Mouse (Mus musculus) neural tube, embryonic 11.5 days (tissue): ENCODE results near the gene Snorc. TPM values are rescaled to one million over a fixed set of nuclear protein-coding genes. Genes with fewer than 3 reads are reported as not detected.
A peak's percentile ranks its signal among the peaks of the same experiment; 100 is the strongest.
"Not testable (repeated sequence)": the region's sequence is repeated elsewhere in the genome, so short reads cannot be mapped to it uniquely, and the experiment has no call there.

Source experiments
- ATAC-seq: fragments of 200-750 bp; cut with Nextera tagmentation; 2 replicates; pipeline ENCODE4 v1.8.0; 2017; ENCODE audit warnings: moderate number of reproducible peaks, mild to moderate bottlenecking, moderate TSS enrichment, moderate library complexity; ENCODE audit not compliant: insufficient read depth, low FRiP score, low TSS enrichment
- DNase-seq: peaks from one replicate; pipeline ENCODE4 v3.0.0-alpha.2; 2015; ENCODE audit warnings: low spot score
- H3K27ac ChIP-seq: fragments of 300-500 bp; sonication (generic); 2 replicates; pipeline ENCODE4 v1.5.1; 2014; ENCODE audit warnings: low read depth, mild to moderate bottlenecking, low read length
- H3K27me3 ChIP-seq: fragments of 300-500 bp; sonication (generic); 2 replicates; pipeline ENCODE4 v1.6.1; 2014; ENCODE audit warnings: mild to moderate bottlenecking, low read length, mixed read lengths; ENCODE audit not compliant: control insufficient read depth, insufficient read depth
- H3K36me3 ChIP-seq: fragments of 300-500 bp; sonication (generic); 2 replicates; pipeline ENCODE4 v1.6.1; 2014; ENCODE audit warnings: mild to moderate bottlenecking, low read length, moderate library complexity, mixed read lengths; ENCODE audit not compliant: control insufficient read depth, insufficient read depth
- H3K4me1 ChIP-seq: fragments of 300-500 bp; sonication (generic); 2 replicates; pipeline ENCODE4 v1.6.1; 2014; ENCODE audit warnings: low read length, mixed read lengths; ENCODE audit not compliant: control insufficient read depth, insufficient read depth
- H3K4me2 ChIP-seq: fragments of 300-500 bp; sonication (generic); 2 replicates; pipeline ENCODE4 v1.6.1; 2014; ENCODE audit warnings: low read depth, mild to moderate bottlenecking, moderate library complexity
- H3K4me3 ChIP-seq: fragments of 300-500 bp; sonication (generic); 2 replicates; pipeline ENCODE4 v1.5.1; 2014; ENCODE audit warnings: low read depth, low read length
- H3K9ac ChIP-seq: fragments of 300-500 bp; sonication (generic); 2 replicates; pipeline ENCODE4 v1.6.1; 2014; ENCODE audit warnings: mild to moderate bottlenecking, low read length
- H3K9me3 ChIP-seq: fragments of 300-500 bp; sonication (generic); 2 replicates; pipeline ENCODE4 v1.6.1; 2016; ENCODE audit warnings: low read length; ENCODE audit not compliant: control insufficient read depth
- WGBS: fragments of 180-500 bp; shearing (Covaris S2); extraction: QIAGEN DNeasy Blood & Tissue Kit; methylation state at CpG from one replicate; pipeline ENCODE4 v1.1.7; 2014; 5-methylcytosine and 5-hydroxymethylcytosine counted together
- polyA plus RNA-seq: library from polyadenylated mRNA; unstranded; fragments of >200 nt; fragmentation: Nextera tagmentation; extraction: Ambion mirVana; gene quantifications from 2 replicates; pipeline ENCODE4 v1.2.1, GENCODE M21; 2014

Snorc gene
- not detected in 2 replicates for polyA plus RNA-seq

DNA sequence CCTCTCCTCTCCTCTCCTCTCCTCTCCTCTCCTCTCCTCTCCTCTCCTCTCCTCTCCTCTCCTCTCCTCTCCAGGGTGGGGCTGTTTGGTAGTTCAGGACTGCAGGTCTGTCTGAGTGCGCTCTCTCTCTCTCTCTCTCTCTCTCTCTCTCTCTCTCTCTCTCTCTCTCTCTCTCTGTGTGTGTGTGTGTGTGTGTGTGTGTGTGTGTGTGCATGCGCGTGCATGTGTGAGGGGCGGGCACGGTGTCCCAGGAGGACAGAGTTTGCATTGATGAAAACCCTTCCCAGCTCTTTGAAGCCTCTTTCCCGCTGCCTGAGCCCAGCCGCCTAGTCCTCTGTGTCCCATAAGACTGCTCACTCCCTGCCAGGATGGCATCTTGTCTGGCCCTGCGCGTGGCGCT is at the start of gene Snorc:
Gene Snorc (plus strand): TSS at position 301 of the 400 bp plus-strand sequence.
- not testable (repeated sequence) for H3K4me2 ChIP-seq, H3K27me3 ChIP-seq, H3K9ac ChIP-seq, H3K9me3 ChIP-seq, H3K4me1 ChIP-seq, ATAC-seq, H3K27ac ChIP-seq, H3K4me3 ChIP-seq, H3K36me3 ChIP-seq, DNase-seq
- WGBS = 41% methylated on average over 8 of the region's 10 CpGs

DNA sequence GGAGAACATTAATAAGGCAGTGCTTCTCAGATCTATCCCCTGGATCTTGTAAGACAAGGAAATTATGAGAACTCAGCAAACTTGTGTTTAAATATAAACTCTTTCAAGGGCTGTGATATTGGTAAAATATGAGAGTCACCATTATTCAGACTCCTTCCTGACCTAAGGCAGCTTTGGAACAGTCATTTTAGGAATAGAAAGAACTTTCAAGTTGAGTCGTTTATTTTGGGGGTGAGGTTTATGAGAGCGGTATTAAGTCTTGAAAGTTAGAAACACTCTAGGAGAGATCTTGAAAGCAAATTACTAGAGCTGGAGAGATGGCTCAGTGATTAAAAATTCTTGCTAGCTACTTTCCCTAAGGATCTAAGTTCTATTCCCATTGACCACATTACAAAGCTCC is 34.9 kb upstream of the Snorc start:
- 95% methylated on average over 2 of the region's 2 CpGs for WGBS
- no peak for ATAC-seq

DNA sequence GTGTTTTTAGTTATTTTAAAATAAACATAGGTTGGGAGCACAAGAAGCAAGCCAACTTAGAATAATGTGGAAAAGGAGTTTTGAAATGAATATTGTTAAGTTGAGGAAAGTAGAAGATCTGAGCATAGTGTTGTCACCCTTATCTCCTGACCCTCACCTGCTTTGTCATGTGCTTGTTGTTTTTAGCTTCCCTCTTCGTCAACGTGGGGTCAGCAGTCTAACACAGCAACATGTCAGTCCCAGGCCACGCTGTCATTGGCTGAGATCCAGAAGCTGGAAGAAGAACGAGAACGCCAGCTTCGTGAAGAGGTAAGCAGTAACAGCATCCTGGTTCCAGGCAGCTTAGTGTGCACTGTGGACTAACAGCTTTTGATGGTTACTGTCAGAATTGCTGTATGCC is 33.5 kb upstream of the Snorc start:
- no peak for ATAC-seq
- H3K4me1 ChIP-seq = no peaks in the 10 kb centered on the region

More for the DNA sequence above, 34.9 kb upstream of the Snorc start:
- DNase-seq = no peak
- Histone ChIP-seq H3K27ac (no peak overlapping the region), H3K4me1 (no peaks in the 10 kb centered on the region), H3K27me3 (no peaks in the 10 kb centered on the region), H3K4me3 (no peak overlapping the region), H3K4me2 (no peak overlapping the region), H3K9ac (no peak overlapping the region), H3K9me3 (no peaks in the 10 kb centered on the region), H3K36me3 (peaks cover 11% of the 10 kb centered on the region)

DNA sequence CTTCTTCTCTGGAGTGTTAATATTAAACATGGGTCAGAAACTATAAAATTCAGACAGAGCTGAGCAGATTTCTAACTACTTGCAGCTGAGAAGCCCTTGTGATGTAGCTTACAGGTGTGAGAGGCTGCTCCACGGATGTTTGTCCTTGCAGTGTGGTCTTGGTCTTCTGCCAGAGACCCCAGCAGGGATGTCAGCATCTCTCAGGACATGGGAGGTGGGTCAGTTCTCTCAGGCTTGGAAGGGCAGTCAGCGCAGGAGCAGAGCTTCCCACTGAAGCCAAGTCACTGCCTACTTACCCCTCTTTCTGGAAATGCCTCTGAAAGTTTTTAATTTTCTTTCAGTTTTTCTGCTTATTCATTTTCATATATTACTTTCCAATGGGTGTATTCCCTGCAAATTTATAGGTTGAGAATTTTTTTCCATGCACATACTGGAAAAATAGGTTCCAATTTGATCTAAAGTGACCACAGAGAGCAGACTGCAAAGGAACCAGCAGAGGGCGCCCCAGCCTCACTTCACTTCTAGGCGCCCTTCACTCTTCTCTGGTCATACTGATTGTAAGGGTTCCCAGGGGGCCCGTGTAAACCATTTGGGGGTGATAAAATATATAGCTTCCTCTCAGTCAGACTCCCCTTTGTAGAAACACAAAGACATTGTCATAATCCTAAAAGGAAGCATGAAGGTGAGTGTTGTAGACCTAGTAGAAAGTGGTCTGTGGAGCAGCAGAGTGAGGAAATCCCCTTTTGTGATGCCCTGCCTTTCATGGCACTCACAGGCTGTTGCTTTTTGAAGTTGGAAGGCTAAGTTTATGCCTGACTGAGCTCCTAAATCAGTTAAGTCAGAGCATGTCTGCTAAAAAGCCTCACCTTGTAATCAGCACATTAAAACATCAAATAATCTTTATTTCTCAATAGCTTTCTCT is 22.6 kb upstream of the Snorc start:
- no peaks in the 10 kb centered on the region for H3K4me1 ChIP-seq
- H3K27me3 ChIP-seq = no peaks in the 10 kb centered on the region
- H3K27ac ChIP-seq = no peak overlapping the region
- no peak for ATAC-seq
- H3K9me3 ChIP-seq = no peaks in the 10 kb centered on the region
- H3K4me2 ChIP-seq = no peak overlapping the region
- DNase-seq = peak; percentile 75
- no peak overlapping the region for H3K9ac ChIP-seq
- no peak overlapping the region for H3K4me3 ChIP-seq
- 0 out of 2 replicates have a peak, but pooled peaks cover 4% of the 10 kb centered on the region for H3K36me3 ChIP-seq
- WGBS = 33% methylated on average over 5 of the region's 5 CpGs

More for the DNA sequence above, 33.5 kb upstream of the Snorc start:
- DNase-seq = no peak
- Histone ChIP-seq H3K9ac (no peak overlapping the region), H3K9me3 (no peaks in the 10 kb centered on the region), H3K27me3 (no peaks in the 10 kb centered on the region), H3K4me2 (no peak overlapping the region), H3K36me3 (peaks cover 14% of the 10 kb centered on the region), H3K27ac (no peak overlapping the region), H3K4me3 (no peak overlapping the region)
- 91% methylated on average over 6 of the region's 6 CpGs for WGBS

DNA sequence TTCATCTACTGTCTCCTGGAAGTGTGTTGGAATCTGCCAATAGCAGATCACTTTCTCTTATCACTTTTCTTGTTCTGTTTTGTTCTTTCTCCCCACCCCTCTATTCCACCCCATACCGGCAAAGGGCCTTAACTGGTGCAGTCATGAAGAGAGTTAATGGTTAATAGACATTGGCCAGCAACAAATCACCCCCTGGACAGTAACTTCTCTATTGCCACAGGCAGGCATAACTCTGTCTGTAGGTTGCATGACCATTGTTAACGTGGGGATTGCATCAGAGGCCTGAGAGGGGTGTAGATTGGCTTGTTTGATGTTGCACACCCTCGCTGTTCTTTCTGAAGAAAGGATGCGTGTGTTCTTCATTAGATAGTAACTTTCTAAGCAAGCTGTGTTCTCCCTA is 20.6 kb upstream of the Snorc start:
- 80% methylated on average over 4 of the region's 4 CpGs for WGBS
- H3K4me1 ChIP-seq = no peaks in the 10 kb centered on the region
- ATAC-seq (no peak), DNase-seq (no peak)
- no peak overlapping the region for H3K4me3 ChIP-seq
- H3K9me3 ChIP-seq = no peaks in the 10 kb centered on the region
- no peaks in the 10 kb centered on the region for H3K27me3 ChIP-seq
- H3K27ac ChIP-seq = no peak overlapping the region
- no peak overlapping the region for H3K4me2 ChIP-seq
- H3K9ac ChIP-seq = no peak overlapping the region
- 0 out of 2 replicates have a peak, but pooled peaks cover 4% of the 10 kb centered on the region for H3K36me3 ChIP-seq

- no peaks in the 10 kb centered on the region for H3K27me3 ChIP-seq
- H3K4me3 ChIP-seq = no peak overlapping the region
- no peak overlapping the region for H3K27ac ChIP-seq
- 80% methylated on average over 1 of the region's 1 CpGs for whole genome bisulfite sequencing
- no peak overlapping the region for H3K9ac ChIP-seq
- DNase-seq = no peak
- no peaks in the 10 kb centered on the region for H3K36me3 ChIP-seq
- H3K4me1 ChIP-seq = no peaks in the 10 kb centered on the region
- no peak overlapping the region for H3K4me2 ChIP-seq
- ATAC-seq = no peak
- H3K9me3 ChIP-seq = no peaks in the 10 kb centered on the region
Observed at GRCm38 (mm10) chr1:87456425-87456824, 13.6 kb upstream of the Snorc start.

DNA sequence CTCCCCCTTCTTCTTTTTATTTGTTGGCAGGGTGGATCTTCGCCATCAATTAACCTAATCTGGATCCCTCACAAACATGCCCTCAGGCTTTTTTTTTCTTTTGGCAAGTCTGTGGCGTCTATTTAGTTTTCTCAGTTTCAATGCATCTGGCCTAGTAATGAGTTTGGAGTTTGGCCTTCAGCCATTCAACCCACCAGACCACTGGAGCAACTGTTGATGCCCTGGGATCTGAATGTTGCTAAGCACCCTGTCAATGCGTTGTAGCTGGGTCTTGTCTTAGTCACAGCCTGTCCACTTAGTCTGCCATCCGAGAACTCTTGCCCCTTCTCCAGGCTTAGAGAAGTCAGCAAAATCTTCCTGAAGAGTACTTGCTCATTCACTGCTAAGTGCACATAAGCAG is 12.0 kb upstream of the Snorc start:
- H3K36me3 ChIP-seq = no peaks in the 10 kb centered on the region
- no peaks in the 10 kb centered on the region for H3K27me3 ChIP-seq
- H3K27ac ChIP-seq = no peak overlapping the region
- ATAC-seq (no peak), DNase-seq (no peak)
- H3K4me2 ChIP-seq = no peak overlapping the region
- H3K9me3 ChIP-seq = no peaks in the 10 kb centered on the region
- H3K9ac ChIP-seq = no peak overlapping the region
- no peak overlapping the region for H3K4me3 ChIP-seq
- 93% methylated on average over 4 of the region's 4 CpGs for WGBS
- no peaks in the 10 kb centered on the region for H3K4me1 ChIP-seq

DNA sequence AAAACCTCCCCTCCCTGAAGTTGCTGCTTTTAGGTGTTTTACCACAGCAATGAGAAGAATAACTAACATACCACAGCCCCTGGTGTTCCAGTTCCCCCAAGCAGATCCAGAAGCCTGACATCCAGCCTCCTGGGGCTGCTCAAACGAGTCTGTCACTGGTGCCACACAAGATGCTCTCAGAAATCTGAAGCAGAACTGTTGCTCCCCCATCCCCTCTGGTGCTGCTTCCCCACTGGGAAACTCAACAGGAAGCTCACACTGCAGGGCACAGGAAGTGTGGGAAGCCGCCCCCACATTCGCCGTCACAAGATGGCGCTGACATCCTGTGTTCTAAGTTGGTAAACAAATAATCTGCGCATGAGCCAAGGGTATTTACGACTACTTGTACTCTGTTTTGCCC is 10.2 kb upstream of the Snorc start:
- not testable (repeated sequence) for H3K4me3 ChIP-seq, H3K4me2 ChIP-seq, H3K9me3 ChIP-seq, H3K9ac ChIP-seq, DNase-seq, H3K27me3 ChIP-seq, H3K4me1 ChIP-seq, ATAC-seq, H3K36me3 ChIP-seq, H3K27ac ChIP-seq
- 95% methylated on average over 5 of the region's 7 CpGs for WGBS

DNA sequence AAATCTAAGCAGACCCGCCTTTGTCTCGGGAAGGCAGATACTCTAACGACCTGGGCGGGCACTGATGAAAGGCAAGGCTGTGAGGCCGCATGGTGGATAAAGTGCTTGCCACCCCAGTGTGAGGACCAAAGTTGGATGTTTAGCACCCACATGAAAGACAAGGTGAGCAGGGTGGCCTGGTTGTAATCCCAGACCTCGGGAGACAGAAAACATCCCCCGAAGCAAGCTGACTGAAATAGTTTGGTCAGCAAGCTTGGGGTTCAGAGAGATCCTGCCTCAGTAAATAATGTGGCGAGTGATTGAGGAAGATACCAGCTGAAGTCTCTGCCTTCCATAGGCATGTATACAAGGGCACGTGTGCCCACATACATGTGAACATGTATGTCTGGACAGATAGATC is 2.6 kb upstream of the Snorc start:
- 69% methylated on average over 9 of the region's 9 CpGs for WGBS
- no peak for DNase-seq
- Histone ChIP-seq H3K27me3 (no peaks in the 10 kb centered on the region), H3K4me2 (no peak overlapping the region), H3K27ac (no peak overlapping the region), H3K9ac (no peak overlapping the region), H3K4me1 (no peaks in the 10 kb centered on the region), H3K9me3 (no peaks in the 10 kb centered on the region), H3K4me3 (no peak overlapping the region), H3K36me3 (no peaks in the 10 kb centered on the region)
- no peak for ATAC-seq
